Mouse (Mus musculus) lung, postnatal 0 days (tissue): Measurements from ENCODE around the gene Pgc.

Experiments
- CTCF ChIP-seq: IDR thresholded peaks from 2 replicates; pipeline ENCODE4 v1.5.1; 2016; ENCODE audit warnings: antibody characterized with exemption, mild to moderate bottlenecking
- EP300 ChIP-seq: IDR thresholded peaks from 2 replicates; pipeline ENCODE4 v1.6.1; 2016; ENCODE audit warnings: antibody characterized with exemption, mild to moderate bottlenecking, control low read depth

DNA sequence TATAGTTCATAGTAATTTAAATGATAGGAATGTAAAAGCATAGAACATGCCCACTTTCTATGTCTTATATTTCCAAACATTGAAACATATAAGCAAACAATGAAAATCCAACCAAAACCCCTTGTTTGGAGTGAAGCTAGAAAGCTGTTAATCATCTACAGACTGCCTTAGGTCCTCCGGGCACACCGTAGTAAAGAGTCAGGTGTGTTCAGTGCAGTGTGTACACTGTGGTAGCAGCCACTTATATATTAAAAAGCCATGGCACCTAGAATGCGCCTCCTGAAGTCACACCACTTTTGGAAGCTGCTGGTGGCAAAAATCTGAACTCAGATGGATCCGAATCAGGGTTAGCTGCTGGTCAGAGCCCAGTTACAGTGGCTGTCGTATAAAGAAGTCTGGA lies 48.4 kb upstream of the Pgc start:
- TF ChIP-seq CTCF = no peak
- TF ChIP-seq EP300 = no peak
